Mouse (Mus musculus): ENCODE results near the gene Sp8.

DNA sequence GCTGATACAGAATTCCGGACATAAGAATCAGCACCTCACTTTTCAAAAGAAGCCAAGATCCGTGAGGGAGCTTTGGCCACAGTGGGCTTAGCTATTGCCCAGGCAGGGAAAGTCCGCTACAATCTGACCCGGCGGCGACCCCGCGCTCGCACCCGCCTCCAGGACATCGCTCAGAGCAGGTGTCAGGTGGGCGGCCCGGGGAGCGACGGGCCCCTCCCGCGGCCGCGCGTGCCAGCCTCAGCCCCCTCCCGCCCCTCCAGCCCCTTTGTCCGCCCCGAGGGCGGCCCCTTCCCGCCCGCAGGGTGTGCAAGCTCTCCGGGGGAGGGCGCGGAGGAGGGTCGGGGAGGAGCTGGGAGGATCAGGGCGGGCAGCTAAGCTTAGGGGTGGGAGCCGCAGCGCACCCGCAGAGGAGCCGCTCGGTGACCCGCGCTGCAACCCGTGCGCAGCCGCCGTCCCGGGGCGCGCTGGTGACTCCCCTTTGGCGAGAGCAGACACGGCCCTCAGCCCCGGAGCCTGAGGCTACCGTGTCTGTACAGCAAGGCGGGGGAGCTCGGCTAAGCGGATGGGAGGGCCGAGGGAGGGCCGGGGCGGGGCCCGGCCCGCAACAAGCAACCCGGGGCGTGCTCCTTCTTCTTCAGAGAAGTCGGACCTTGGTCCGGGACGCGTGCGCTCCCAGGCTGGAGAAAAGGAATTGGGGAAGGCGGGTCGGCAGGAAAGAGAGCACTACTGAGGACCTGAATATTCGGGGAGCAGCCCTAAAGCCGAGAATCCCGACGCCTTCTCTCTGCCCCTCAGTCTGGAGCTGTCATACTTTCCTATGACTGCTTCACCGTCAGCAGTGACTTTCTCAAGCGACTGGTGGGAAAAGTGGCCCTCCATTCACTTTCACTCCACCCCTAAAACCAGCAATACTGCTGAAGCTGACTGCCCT, 9.5 kb upstream of the Sp8 start:
- TF ChIP-seq CTCF (IDR thresholded peaks at IDR 0.05; ENCODE audit: borderline replicate concordance, control insufficient read depth, extremely low read depth, insufficient read depth, low read length, poor library complexity): no peak
- TF ChIP-seq POLR2A (IDR thresholded peaks at IDR 0.05; ENCODE audit: control insufficient read depth, extremely low read depth, insufficient read depth, low read length, poor library complexity): no peak

Measured in thymus, adult 2 months (tissue).